Mouse (Mus musculus): ENCODE results near the gene Cd99l2. TPM values are rescaled to one million over a fixed set of nuclear protein-coding genes. Genes with fewer than 3 reads are reported as not detected.

Gene Cd99l2
- 91.7 and 98.4 TPM in 2 replicates for polyA plus RNA-seq (2015; fragmentation: Nextera tagmentation; extraction: Ambion mirVana)

- H3K4me2 ChIP-seq, result peak within 1 kb of the TSS; percentile 70
- WGBS, result 28% methylated on average over 20 of the region's 23 CpGs
- peak within 1 kb of the TSS; percentile 91 for H3K27ac ChIP-seq (replicated peaks)
- peaks cover 17% of the 10 kb centered on the region; the same call in 1 of the 2 replicates for H3K4me1 ChIP-seq
- no peaks in the 10 kb centered on the region for H3K27me3 ChIP-seq (replicated peaks)
- peak within 1 kb of the TSS; percentile 53 for H3K9ac ChIP-seq (replicated peaks)
- no peaks in the 10 kb centered on the region for H3K9me3 ChIP-seq (replicated peaks)
- H3K36me3 ChIP-seq, result no peaks in the 10 kb centered on the region
- peak within 1 kb of the TSS; percentile 51 for H3K4me3 ChIP-seq (replicated peaks)
- ATAC-seq (ENCODE audit: low FRiP score), result peak; percentile 96
Observed at GRCm38 (mm10) chrX:71492634-71493278, at the start of gene Cd99l2. Gene Cd99l2 (minus strand): TSS chrX:71492849.

GRCm38 (mm10) chrX:71540821-71541510 is 48.3 kb upstream of the Cd99l2 start:
- H3K9me3 ChIP-seq (replicated peaks), result no peaks in the 10 kb centered on the region
- H3K4me1 ChIP-seq, result no peaks in the 10 kb centered on the region
- no peak overlapping the region for H3K4me2 ChIP-seq
- no peaks in the 10 kb centered on the region for H3K27me3 ChIP-seq (replicated peaks)
- no peak for ATAC-seq (ENCODE audit: low FRiP score)
- H3K9ac ChIP-seq (replicated peaks), result no peak overlapping the region
- H3K4me3 ChIP-seq (replicated peaks), result no peak overlapping the region
- no peak overlapping the region for H3K27ac ChIP-seq (replicated peaks)
- H3K36me3 ChIP-seq, result no peaks in the 10 kb centered on the region
- WGBS, result 81% methylated on average over 7 of the region's 7 CpGs

GRCm38 (mm10) chrX:71537791-71538190 is 45.1 kb upstream of the Cd99l2 start:
- H3K4me2 ChIP-seq, result no peak overlapping the region
- no peak for ATAC-seq (ENCODE audit: low FRiP score)
- no peak overlapping the region for H3K4me3 ChIP-seq (replicated peaks)
- no peaks in the 10 kb centered on the region for H3K4me1 ChIP-seq
- H3K36me3 ChIP-seq, result no peaks in the 10 kb centered on the region
- no peaks in the 10 kb centered on the region for H3K9me3 ChIP-seq (replicated peaks)
- no peak overlapping the region for H3K9ac ChIP-seq (replicated peaks)
- H3K27me3 ChIP-seq (replicated peaks), result no peaks in the 10 kb centered on the region
- WGBS, result 77% methylated on average over 2 of the region's 2 CpGs
- no peak overlapping the region for H3K27ac ChIP-seq (replicated peaks)

GRCm38 (mm10) chrX:71534102-71534501 is 41.5 kb upstream of the Cd99l2 start:
- no peak for ATAC-seq (ENCODE audit: low FRiP score)
- no peak overlapping the region for H3K4me3 ChIP-seq (replicated peaks)
- no peaks in the 10 kb centered on the region for H3K27me3 ChIP-seq (replicated peaks)
- H3K36me3 ChIP-seq, result no peaks in the 10 kb centered on the region
- H3K4me1 ChIP-seq, result no peaks in the 10 kb centered on the region
- H3K27ac ChIP-seq (replicated peaks), result no peak overlapping the region
- H3K9me3 ChIP-seq (replicated peaks), result no peaks in the 10 kb centered on the region
- 82% methylated on average over 5 of the region's 5 CpGs for WGBS
- no peak overlapping the region for H3K4me2 ChIP-seq
- no peak overlapping the region for H3K9ac ChIP-seq (replicated peaks)

GRCm38 (mm10) chrX:71532635-71533034 is 40.0 kb upstream of the Cd99l2 start:
- 77% methylated on average over 3 of the region's 3 CpGs for WGBS
- ATAC-seq (ENCODE audit: low FRiP score), result no peak
- Histone ChIP-seq H3K4me1 (peaks cover 3% of the 10 kb centered on the region; the same call in 1 of the 2 replicates), H3K27ac (replicated peaks) (no peak overlapping the region), H3K4me2 (no peak overlapping the region), H3K27me3 (replicated peaks) (no peaks in the 10 kb centered on the region), H3K36me3 (no peaks in the 10 kb centered on the region), H3K4me3 (replicated peaks) (no peak overlapping the region), H3K9me3 (replicated peaks) (no peaks in the 10 kb centered on the region), H3K9ac (replicated peaks) (no peak overlapping the region)

- no peaks in the 10 kb centered on the region for H3K36me3 ChIP-seq
- peak; percentile 89 for ATAC-seq (ENCODE audit: low FRiP score)
- H3K4me3 ChIP-seq (replicated peaks), result no peak overlapping the region
- peaks cover 3% of the 10 kb centered on the region; the same call in 1 of the 2 replicates for H3K4me1 ChIP-seq
- H3K27ac ChIP-seq (replicated peaks), result no peak overlapping the region; the same call in 1 of the 2 replicates
- 36% methylated on average over 6 of the region's 6 CpGs for WGBS
- no peaks in the 10 kb centered on the region for H3K9me3 ChIP-seq (replicated peaks)
- H3K4me2 ChIP-seq, result no peak overlapping the region
- no peak overlapping the region for H3K9ac ChIP-seq (replicated peaks)
- H3K27me3 ChIP-seq (replicated peaks), result no peaks in the 10 kb centered on the region
Observed at GRCm38 (mm10) chrX:71528646-71529045, 36.0 kb upstream of the Cd99l2 start.

GRCm38 (mm10) chrX:71528150-71528549 is 35.5 kb upstream of the Cd99l2 start:
- Histone ChIP-seq H3K4me1 (peaks cover 3% of the 10 kb centered on the region; the same call in 1 of the 2 replicates), H3K27ac (replicated peaks) (no peak overlapping the region), H3K4me2 (no peak overlapping the region), H3K9ac (replicated peaks) (no peak overlapping the region), H3K9me3 (replicated peaks) (no peaks in the 10 kb centered on the region), H3K4me3 (replicated peaks) (no peak overlapping the region), H3K27me3 (replicated peaks) (no peaks in the 10 kb centered on the region), H3K36me3 (no peaks in the 10 kb centered on the region)
- whole genome bisulfite sequencing, result 40% methylated on average over 3 of the region's 3 CpGs
- ATAC-seq (ENCODE audit: low FRiP score), result 0 out of 2 replicates have a peak, but pooled peaks have one; percentile 68

GRCm38 (mm10) chrX:71527461-71527860 is 34.8 kb upstream of the Cd99l2 start:
- Histone ChIP-seq H3K9me3 (replicated peaks) (no peaks in the 10 kb centered on the region), H3K27me3 (replicated peaks) (no peaks in the 10 kb centered on the region), H3K4me1 (peaks cover 3% of the 10 kb centered on the region; the same call in 1 of the 2 replicates), H3K36me3 (no peaks in the 10 kb centered on the region), H3K27ac (replicated peaks) (no peak overlapping the region), H3K9ac (replicated peaks) (no peak overlapping the region), H3K4me3 (replicated peaks) (no peak overlapping the region), H3K4me2 (no peak overlapping the region)
- WGBS, result 75% methylated on average over 1 of the region's 1 CpGs
- no peak for ATAC-seq (ENCODE audit: low FRiP score)

- H3K4me2 ChIP-seq, result no peak overlapping the region
- 79% methylated on average over 3 of the region's 3 CpGs for WGBS
- H3K9me3 ChIP-seq (replicated peaks), result no peaks in the 10 kb centered on the region
- H3K9ac ChIP-seq (replicated peaks), result no peak overlapping the region
- H3K27me3 ChIP-seq (replicated peaks), result no peaks in the 10 kb centered on the region
- no peak overlapping the region for H3K4me3 ChIP-seq (replicated peaks)
- no peaks in the 10 kb centered on the region for H3K36me3 ChIP-seq
- peaks cover 3% of the 10 kb centered on the region; the same call in 1 of the 2 replicates for H3K4me1 ChIP-seq
- no peak overlapping the region for H3K27ac ChIP-seq (replicated peaks)
- ATAC-seq (ENCODE audit: low FRiP score), result no peak
Observed at GRCm38 (mm10) chrX:71525593-71526299, 33.1 kb upstream of the Cd99l2 start.

GRCm38 (mm10) chrX:71524310-71524709 is 31.7 kb upstream of the Cd99l2 start:
- Histone ChIP-seq H3K4me2 (no peak overlapping the region), H3K4me1 (peaks cover 3% of the 10 kb centered on the region; the same call in 1 of the 2 replicates), H3K4me3 (replicated peaks) (no peak overlapping the region), H3K36me3 (no peaks in the 10 kb centered on the region), H3K9me3 (replicated peaks) (no peaks in the 10 kb centered on the region), H3K27ac (replicated peaks) (no peak overlapping the region), H3K9ac (replicated peaks) (no peak overlapping the region), H3K27me3 (replicated peaks) (no peaks in the 10 kb centered on the region)
- no peak for ATAC-seq (ENCODE audit: low FRiP score)
- 76% methylated on average over 2 of the region's 2 CpGs for WGBS

- no peak overlapping the region for H3K4me2 ChIP-seq
- 95% methylated on average over 3 of the region's 3 CpGs for WGBS
- H3K4me3 ChIP-seq (replicated peaks), result no peak overlapping the region
- no peak overlapping the region for H3K9ac ChIP-seq (replicated peaks)
- H3K27me3 ChIP-seq (replicated peaks), result no peaks in the 10 kb centered on the region
- H3K36me3 ChIP-seq, result no peaks in the 10 kb centered on the region
- H3K27ac ChIP-seq (replicated peaks), result no peak overlapping the region
- H3K4me1 ChIP-seq, result no peaks in the 10 kb centered on the region
- no peaks in the 10 kb centered on the region for H3K9me3 ChIP-seq (replicated peaks)
- ATAC-seq (ENCODE audit: low FRiP score), result no peak
Observed at GRCm38 (mm10) chrX:71522889-71523288, 30.2 kb upstream of the Cd99l2 start.

Data from neural tube, embryonic 15.5 days (tissue).